Comparison of ENCODE assay signal across 17 mouse cellular contexts in genomic region chr11:80368949-80369348, GRCm38 (mm10). TPM values are rescaled to one million over a fixed set of nuclear protein-coding genes. Genes with fewer than 3 reads are reported as not detected.
DNase-seq lines count a peak whose midpoint lies in the region; ATAC-seq and TF ChIP-seq lines count a peak whose summit lies in the region.
"Had no signal": no experiment of that assay in that cellular context is flagged by ENCODE, and none has a peak within 500 bp of the region (broad histone marks: within the 10 kb centered on the region; RNA-seq: fewer than 3 reads in every experiment).

No protein-coding gene starts in this region.

- 0 out of 2 replicates have a peak, but pooled peaks have one; percentile 15 for TF ChIP-seq CTCF in heart, postnatal 0 days (IDR thresholded peaks at IDR 0.05; ENCODE audit: low read depth)
- peak; percentile 46 for TF ChIP-seq CTCF in kidney, postnatal 0 days (IDR thresholded peaks at IDR 0.05; ENCODE audit: low read depth)
- TF ChIP-seq CTCF in kidney, adult 2 months (conservative IDR thresholded peaks at IDR 0.05; ENCODE audit: insufficient read depth, insufficient read length, low read depth, low read length) = no peak
- TF ChIP-seq CTCF in midbrain, postnatal 0 days (IDR thresholded peaks at IDR 0.05) = peak; percentile 67

- no peak overlapping the region for H3K4me2 ChIP-seq in heart, postnatal 0 days (ENCODE audit: low read depth, low read length)
- H3K4me2 ChIP-seq in kidney, postnatal 0 days (ENCODE audit: low read length) = no peak overlapping the region
- H3K4me2 ChIP-seq in midbrain, postnatal 0 days (ENCODE audit: low read depth, low read length, poor library complexity, severe bottlenecking) = no peak overlapping the region
- H3K4me2 ChIP-seq in midbrain, embryonic 14.5 days (ENCODE audit: low read length) = no peak overlapping the region
- H3K4me2 ChIP-seq: embryonic facial prominence, embryonic 12.5 days; heart, embryonic 15.5 days; hindbrain, embryonic 12.5 days had no signal

- H3K27ac ChIP-seq in heart, postnatal 0 days (ENCODE audit: low read depth) = no peak overlapping the region
- H3K27ac ChIP-seq in kidney, postnatal 0 days = no peak overlapping the region
- no peak overlapping the region for H3K27ac ChIP-seq in kidney, adult 2 months (ENCODE audit: insufficient read depth, low read depth, low read length)
- H3K27ac ChIP-seq in midbrain, postnatal 0 days (ENCODE audit: low read depth, low read length) = no peak overlapping the region
- H3K27ac ChIP-seq in midbrain, embryonic 14.5 days (replicated peaks; ENCODE audit: low read depth, low read length) = no peak overlapping the region
- no peak overlapping the region for H3K27ac ChIP-seq in limb, embryonic 10.5 days
- H3K27ac ChIP-seq: embryonic facial prominence, embryonic 12.5 days; heart, embryonic 15.5 days; hindbrain, embryonic 12.5 days had no signal

- WGBS in heart, postnatal 0 days = 71% methylated on average over 1 of the region's 1 CpGs
- 82% methylated on average over 1 of the region's 1 CpGs for WGBS in kidney, postnatal 0 days
- 80% methylated on average over 1 of the region's 1 CpGs for WGBS in kidney, adult 2 months
- WGBS in midbrain, postnatal 0 days = 86% methylated on average over 1 of the region's 1 CpGs
- 95% methylated on average over 1 of the region's 1 CpGs for WGBS in midbrain, embryonic 14.5 days
- WGBS in limb, embryonic 10.5 days = 94% methylated on average over 1 of the region's 1 CpGs

- H3K9me3 ChIP-seq in heart, postnatal 0 days (replicated peaks; ENCODE audit: control insufficient read depth, low read length) = no peaks in the 10 kb centered on the region
- H3K9me3 ChIP-seq in kidney, postnatal 0 days (replicated peaks; ENCODE audit: low read length) = no peaks in the 10 kb centered on the region
- no peaks in the 10 kb centered on the region for H3K9me3 ChIP-seq in midbrain, postnatal 0 days (ENCODE audit: low read length)
- H3K9me3 ChIP-seq in midbrain, embryonic 14.5 days (ENCODE audit: control insufficient read depth, low read length) = no peaks in the 10 kb centered on the region
- no peaks in the 10 kb centered on the region for H3K9me3 ChIP-seq in limb, embryonic 10.5 days (replicated peaks)
- H3K9me3 ChIP-seq: embryonic facial prominence, embryonic 12.5 days; heart, embryonic 15.5 days; hindbrain, embryonic 12.5 days had no signal

- no peak overlapping the region for H3K4me3 ChIP-seq in heart, postnatal 0 days (ENCODE audit: low read depth, low read length)
- no peak overlapping the region for H3K4me3 ChIP-seq in kidney, postnatal 0 days (replicated peaks; ENCODE audit: low read depth, low read length)
- H3K4me3 ChIP-seq in kidney, adult 2 months (ENCODE audit: insufficient read depth, low read depth, low read length) = no peak overlapping the region
- H3K4me3 ChIP-seq in midbrain, postnatal 0 days (ENCODE audit: low read depth, low read length) = no peak overlapping the region
- H3K4me3 ChIP-seq in midbrain, embryonic 14.5 days (replicated peaks; ENCODE audit: low read depth, low read length) = no peak overlapping the region
- no peak overlapping the region for H3K4me3 ChIP-seq in limb, embryonic 10.5 days
- H3K4me3 ChIP-seq: embryonic facial prominence, embryonic 12.5 days; heart, embryonic 15.5 days; hindbrain, embryonic 12.5 days had no signal

- peaks cover 61% of the 10 kb centered on the region for H3K36me3 ChIP-seq in heart, postnatal 0 days (replicated peaks; ENCODE audit: control insufficient read depth, insufficient read depth, low read length)
- H3K36me3 ChIP-seq in kidney, postnatal 0 days (ENCODE audit: insufficient read depth, low read length) = peaks cover 32% of the 10 kb centered on the region; the same call in 1 of the 2 replicates
- H3K36me3 ChIP-seq in kidney, adult 2 months (ENCODE audit: control insufficient read depth, insufficient read depth, low read length) = peaks cover 1% of the 10 kb centered on the region; the same call in 1 of the 2 replicates
- peaks cover 41% of the 10 kb centered on the region for H3K36me3 ChIP-seq in midbrain, postnatal 0 days (ENCODE audit: insufficient read depth, low read length)
- H3K36me3 ChIP-seq in midbrain, embryonic 14.5 days (ENCODE audit: control insufficient read depth, insufficient read depth, low read length) = peaks cover 55% of the 10 kb centered on the region
- H3K36me3 ChIP-seq in limb, embryonic 10.5 days = peaks cover 90% of the 10 kb centered on the region

- ATAC-seq in heart, postnatal 0 days (ENCODE audit: insufficient read depth, low read depth) = no peak
- no peak for ATAC-seq in kidney, postnatal 0 days (replicated peaks; ENCODE audit: low FRiP score, low read depth)
- no peak for ATAC-seq in midbrain, postnatal 0 days (ENCODE audit: low FRiP score)
- ATAC-seq in midbrain, embryonic 14.5 days (ENCODE audit: low FRiP score, low TSS enrichment) = no peak
- ATAC-seq: forebrain, embryonic 16.5 days had no signal

- no peaks in the 10 kb centered on the region for H3K27me3 ChIP-seq in heart, postnatal 0 days (ENCODE audit: control insufficient read depth, insufficient read depth, low read length)
- H3K27me3 ChIP-seq in kidney, postnatal 0 days (ENCODE audit: insufficient read depth, low read length) = no peaks in the 10 kb centered on the region
- no peaks in the 10 kb centered on the region for H3K27me3 ChIP-seq in kidney, adult 2 months (replicated peaks; ENCODE audit: control insufficient read depth, insufficient read depth, low read length)
- no peaks in the 10 kb centered on the region for H3K27me3 ChIP-seq in midbrain, postnatal 0 days (ENCODE audit: insufficient read depth, low read length)
- H3K27me3 ChIP-seq in midbrain, embryonic 14.5 days (ENCODE audit: control insufficient read depth, insufficient read depth, low read length) = no peaks in the 10 kb centered on the region
- no peaks in the 10 kb centered on the region for H3K27me3 ChIP-seq in limb, embryonic 10.5 days (ENCODE audit: low read depth, poor library complexity, severe bottlenecking)
- H3K27me3 ChIP-seq: embryonic facial prominence, embryonic 12.5 days; heart, embryonic 15.5 days; hindbrain, embryonic 12.5 days had no signal

- TF ChIP-seq EP300 in heart, postnatal 0 days (IDR thresholded peaks at IDR 0.05; ENCODE audit: low read depth) = no peak

- TF ChIP-seq POLR2A in kidney, adult 2 months (IDR thresholded peaks at IDR 0.05; ENCODE audit: low read depth, low read length) = no peak

- no peak overlapping the region for H3K9ac ChIP-seq in heart, postnatal 0 days (replicated peaks; ENCODE audit: low read depth, low read length)
- H3K9ac ChIP-seq in kidney, postnatal 0 days (ENCODE audit: low read depth, low read length) = no peak overlapping the region
- H3K9ac ChIP-seq in midbrain, postnatal 0 days (replicated peaks; ENCODE audit: low read length, poor library complexity, severe bottlenecking) = no peak overlapping the region
- H3K9ac ChIP-seq in midbrain, embryonic 14.5 days (replicated peaks; ENCODE audit: low read length) = no peak overlapping the region
- H3K9ac ChIP-seq: embryonic facial prominence, embryonic 12.5 days; heart, embryonic 15.5 days; hindbrain, embryonic 12.5 days had no signal

- intact Hi-C loops in heart, postnatal 36 days (cut with DNase I) = no loop called here

- DNase-seq in heart, postnatal 0 days (ENCODE audit: low spot score) = no peak
- no peak for DNase-seq in heart, postnatal 36 days
- no peak for DNase-seq in kidney, postnatal 0 days (ENCODE audit: low spot score)
- no peak for DNase-seq in kidney, adult 2 months
- DNase-seq in midbrain, postnatal 0 days (ENCODE audit: low spot score) = peak; percentile 21
- no peak for DNase-seq in midbrain, embryonic 14.5 days
- DNase-seq in limb, embryonic 10.5 days (ENCODE audit: low spot score) = no peak
- DNase-seq: adrenal gland, postnatal 10 days; cerebellum, adult 11-12 months; cerebellum, adult 9-10 months; cerebellum, postnatal 25 days; gastrocnemius, postnatal 14 days; kidney, adult 11 months had no signal

- H3K4me1 ChIP-seq in heart, postnatal 0 days (ENCODE audit: control insufficient read depth, insufficient read depth) = no peaks in the 10 kb centered on the region
- H3K4me1 ChIP-seq in kidney, postnatal 0 days (replicated peaks; ENCODE audit: insufficient read depth, low read length) = no peaks in the 10 kb centered on the region
- no peaks in the 10 kb centered on the region for H3K4me1 ChIP-seq in kidney, adult 2 months (ENCODE audit: control insufficient read depth, insufficient read depth, low read length)
- no peaks in the 10 kb centered on the region for H3K4me1 ChIP-seq in midbrain, postnatal 0 days (ENCODE audit: insufficient read depth, low read length)
- H3K4me1 ChIP-seq in midbrain, embryonic 14.5 days (ENCODE audit: control insufficient read depth, insufficient read depth, low read length) = no peaks in the 10 kb centered on the region
- no peaks in the 10 kb centered on the region for H3K4me1 ChIP-seq in limb, embryonic 10.5 days
- H3K4me1 ChIP-seq: embryonic facial prominence, embryonic 12.5 days; heart, embryonic 15.5 days; hindbrain, embryonic 12.5 days had no signal

RNA-seq across cellular contexts. Expression of gene 5730455P16Rik, which starts 8.9 kb away (rescaled TPM):
- total RNA-seq in heart, postnatal 0 days (2014; rRNA removed; ENCODE audit: low replicate concordance) = 9.2 and 36.9 TPM in 2 replicates
- polyA plus RNA-seq in heart, postnatal 0 days (2015; fragmentation: Nextera tagmentation; extraction: Ambion mirVana) = 20.2 and 20.3 TPM in 2 replicates
- total RNA-seq in heart, postnatal 36 days (2021) = 10 to 100 TPM; 22.0 to 22.8 TPM
- polyA plus RNA-seq in kidney, postnatal 0 days (2015; fragmentation: Nextera tagmentation; extraction: Ambion mirVana) = 17.1 and 18.2 TPM in 2 replicates
- polyA plus RNA-seq in kidney, adult 2 months (2012; rRNA removed) = 4.1 and 5.0 TPM in 2 replicates
- 25.2 and 32.4 TPM in 2 replicates for total RNA-seq in midbrain, postnatal 0 days (2014; rRNA removed)
- 37.4 and 50.6 TPM in 2 replicates for polyA plus RNA-seq in midbrain, postnatal 0 days (2015; fragmentation: Nextera tagmentation; extraction: Ambion mirVana)
- polyA plus RNA-seq in midbrain, embryonic 14.5 days (2014; fragmentation: Nextera tagmentation; extraction: Ambion mirVana) = 26.3 and 40.1 TPM in 2 replicates
- polyA plus RNA-seq in limb, embryonic 10.5 days (2016; fragmentation: Nextera tagmentation; extraction: Ambion mirVana) = 21.3 and 25.0 TPM in 2 replicates

RNA-seq across cellular contexts. Expression of gene Zfp207, which starts 14.1 kb away (rescaled TPM):
- total RNA-seq in heart, postnatal 0 days (2014; rRNA removed; ENCODE audit: low replicate concordance) = 185 and 196 TPM in 2 replicates
- polyA plus RNA-seq in heart, postnatal 0 days (2015; fragmentation: Nextera tagmentation; extraction: Ambion mirVana) = 114 and 122 TPM in 2 replicates
- 10 to 100 TPM; 64.0 to 74.5 TPM for total RNA-seq in heart, postnatal 36 days (2021)
- polyA plus RNA-seq in kidney, postnatal 0 days (2015; fragmentation: Nextera tagmentation; extraction: Ambion mirVana) = 199 and 201 TPM in 2 replicates
- 66.8 and 72.8 TPM in 2 replicates for polyA plus RNA-seq in kidney, adult 2 months (2012; rRNA removed)
- total RNA-seq in midbrain, postnatal 0 days (2014; rRNA removed) = 243 and 245 TPM in 2 replicates
- 131 and 147 TPM in 2 replicates for polyA plus RNA-seq in midbrain, postnatal 0 days (2015; fragmentation: Nextera tagmentation; extraction: Ambion mirVana)
- polyA plus RNA-seq in midbrain, embryonic 14.5 days (2014; fragmentation: Nextera tagmentation; extraction: Ambion mirVana) = 222 and 237 TPM in 2 replicates
- 295 and 314 TPM in 2 replicates for polyA plus RNA-seq in limb, embryonic 10.5 days (2016; fragmentation: Nextera tagmentation; extraction: Ambion mirVana)

RNA-seq across cellular contexts. Expression of gene Psmd11, which starts 59.5 kb away (rescaled TPM):
- 36.0 and 40.8 TPM in 2 replicates for total RNA-seq in heart, postnatal 0 days (2014; rRNA removed; ENCODE audit: low replicate concordance)
- 184 and 187 TPM in 2 replicates for polyA plus RNA-seq in heart, postnatal 0 days (2015; fragmentation: Nextera tagmentation; extraction: Ambion mirVana)
- 100 to 1,000 TPM; 114 to 128 TPM for total RNA-seq in heart, postnatal 36 days (2021)
- polyA plus RNA-seq in kidney, postnatal 0 days (2015; fragmentation: Nextera tagmentation; extraction: Ambion mirVana) = 249 and 281 TPM in 2 replicates
- 52.8 and 53.4 TPM in 2 replicates for polyA plus RNA-seq in kidney, adult 2 months (2012; rRNA removed)
- total RNA-seq in midbrain, postnatal 0 days (2014; rRNA removed) = 24.6 and 44.5 TPM in 2 replicates
- 259 and 278 TPM in 2 replicates for polyA plus RNA-seq in midbrain, postnatal 0 days (2015; fragmentation: Nextera tagmentation; extraction: Ambion mirVana)
- polyA plus RNA-seq in midbrain, embryonic 14.5 days (2014; fragmentation: Nextera tagmentation; extraction: Ambion mirVana) = 266 and 299 TPM in 2 replicates
- polyA plus RNA-seq in limb, embryonic 10.5 days (2016; fragmentation: Nextera tagmentation; extraction: Ambion mirVana) = 362 and 370 TPM in 2 replicates
